Comparison of ENCODE assay signal across 7 mouse cellular contexts in genomic region chr8:3587391-3588257, GRCm38 (mm10). TPM values are rescaled to one million over a fixed set of nuclear protein-coding genes. Genes with fewer than 3 reads are reported as not detected.
A peak's percentile ranks its signal among the peaks of the same experiment; 100 is the strongest.
DNase-seq lines count a peak whose midpoint lies in the region; TF ChIP-seq lines count a peak whose summit lies in the region.

No protein-coding gene starts in this region.

- TF ChIP-seq POLR2A in small intestine, adult 2 months (IDR thresholded peaks at IDR 0.05; ENCODE audit: low read depth, low read length), result peak; percentile 97

- TF ChIP-seq CTCF in small intestine, adult 2 months (IDR thresholded peaks at IDR 0.05; ENCODE audit: extremely low read depth, insufficient read length, insufficient replicate concordance, low read depth, low read length), result no peak

- H3K9me3 ChIP-seq in forebrain, embryonic 10.5 days, result no peaks in the 10 kb centered on the region
- no peaks in the 10 kb centered on the region for H3K9me3 ChIP-seq in megakaryocyte, embryonic 14.5 days

- DNase-seq in R1 (ENCODE audit: low read depth, low spot score), result peak; percentile 87
- peak; percentile 20 for DNase-seq in c-Kit-negative CD71-positive TER-119-positive erythroid progenitor cells, embryonic 14.5 days (ENCODE audit: low read depth, low spot score)
- peak; percentile 68 for DNase-seq in forebrain, embryonic 10.5 days (ENCODE audit: extremely low spot score, low spot score)
- peak; percentile 58 for DNase-seq in induced T-regulatory cell, adult 2 months (ENCODE audit: low read depth)
- peak; percentile 71 to 75 for DNase-seq in left cerebral cortex, postnatal 14 days (ENCODE audit: low spot score in 2 of 2)

- H3K4me3 ChIP-seq in forebrain, embryonic 10.5 days, result peak overlapping the region; percentile 96
- H3K4me3 ChIP-seq in megakaryocyte, embryonic 14.5 days (replicated peaks), result peak overlapping the region; percentile 90
- peak overlapping the region; percentile 82 for H3K4me3 ChIP-seq in small intestine, adult 2 months (ENCODE audit: low read depth, low read length)

- H3K4me1 ChIP-seq in forebrain, embryonic 10.5 days, result peaks cover 18% of the 10 kb centered on the region
- peaks cover 13% of the 10 kb centered on the region for H3K4me1 ChIP-seq in megakaryocyte, embryonic 14.5 days
- peaks cover 3% of the 10 kb centered on the region; the same call in 1 of the 2 replicates for H3K4me1 ChIP-seq in small intestine, adult 2 months (ENCODE audit: control insufficient read depth, insufficient read depth, insufficient read length, low read length)

- under 1% methylated on average over 77 of the region's 77 CpGs for WGBS in forebrain, embryonic 10.5 days
- WGBS in small intestine, adult 2 months, result under 1% methylated on average over 75 of the region's 77 CpGs

- intact Hi-C loops in left cerebral cortex, postnatal 14 days (cut with DNase I), result no loop called here

- no peaks in the 10 kb centered on the region for H3K36me3 ChIP-seq in forebrain, embryonic 10.5 days (replicated peaks)
- H3K36me3 ChIP-seq in megakaryocyte, embryonic 14.5 days (replicated peaks; ENCODE audit: low read length), result no peaks in the 10 kb centered on the region
- no peaks in the 10 kb centered on the region for H3K36me3 ChIP-seq in small intestine, adult 2 months (ENCODE audit: control insufficient read depth, insufficient read depth, low read length)

- H3K27me3 ChIP-seq in forebrain, embryonic 10.5 days (ENCODE audit: poor library complexity, severe bottlenecking), result peaks cover 33% of the 10 kb centered on the region
- peaks cover 31% of the 10 kb centered on the region for H3K27me3 ChIP-seq in megakaryocyte, embryonic 14.5 days (replicated peaks)
- no peaks in the 10 kb centered on the region for H3K27me3 ChIP-seq in small intestine, adult 2 months (ENCODE audit: control insufficient read depth, insufficient read depth, low read length)

- peak overlapping the region; percentile 90 for H3K27ac ChIP-seq in forebrain, embryonic 10.5 days
- peak overlapping the region; percentile 78 for H3K27ac ChIP-seq in small intestine, adult 2 months (ENCODE audit: insufficient read depth, low read depth, low read length)

RNA-seq across cellular contexts. Expression of gene Camsap3, which starts 0.5 kb away (rescaled TPM):
- 11.6 and 12.7 TPM in 2 replicates for polyA plus RNA-seq in forebrain, embryonic 10.5 days (2016; fragmentation: Nextera tagmentation; extraction: Ambion mirVana)
- total RNA-seq in left cerebral cortex, postnatal 14 days (2021), result 10 to 100 TPM; 45.8 to 45.9 TPM
- 0.36 TPM in 1 of 2 replicates, not detected in the other for polyA plus RNA-seq in megakaryocyte, embryonic 14.5 days (2012; ENCODE audit: insufficient read depth, low replicate concordance)
- polyA plus RNA-seq in small intestine, adult 2 months (2012; rRNA removed), result 58.8 and 136 TPM in 2 replicates

RNA-seq across cellular contexts. Expression of gene C330021F23Rik, which starts 19.8 kb away (rescaled TPM):
- 8.4 and 13.1 TPM in 2 replicates for polyA plus RNA-seq in forebrain, embryonic 10.5 days (2016; fragmentation: Nextera tagmentation; extraction: Ambion mirVana)
- not detected for total RNA-seq in left cerebral cortex, postnatal 14 days (2021)
- polyA plus RNA-seq in megakaryocyte, embryonic 14.5 days (2012; ENCODE audit: insufficient read depth, low replicate concordance), result not detected in 2 replicates
- polyA plus RNA-seq in small intestine, adult 2 months (2012; rRNA removed), result 0.51 and 3.4 TPM in 2 replicates

RNA-seq across cellular contexts. Expression of gene Xab2, which starts 33.5 kb away (rescaled TPM):
- 76.9 and 79.5 TPM in 2 replicates for polyA plus RNA-seq in forebrain, embryonic 10.5 days (2016; fragmentation: Nextera tagmentation; extraction: Ambion mirVana)
- 10 to 100 TPM; 32.7 to 34.4 TPM for total RNA-seq in left cerebral cortex, postnatal 14 days (2021)
- polyA plus RNA-seq in megakaryocyte, embryonic 14.5 days (2012; ENCODE audit: insufficient read depth, low replicate concordance), result 35.4 and 48.4 TPM in 2 replicates
- 18.1 and 44.3 TPM in 2 replicates for polyA plus RNA-seq in small intestine, adult 2 months (2012; rRNA removed)

RNA-seq across cellular contexts. Expression of gene Pet100, which starts 33.7 kb away (rescaled TPM):
- polyA plus RNA-seq in forebrain, embryonic 10.5 days (2016; fragmentation: Nextera tagmentation; extraction: Ambion mirVana), result 83.0 and 92.6 TPM in 2 replicates
- 10 to 100 TPM; 88.1 to 92.9 TPM for total RNA-seq in left cerebral cortex, postnatal 14 days (2021)
- polyA plus RNA-seq in megakaryocyte, embryonic 14.5 days (2012; ENCODE audit: insufficient read depth, low replicate concordance), result 58.2 and 85.9 TPM in 2 replicates
- 1.8 and 2.5 TPM in 2 replicates for polyA plus RNA-seq in small intestine, adult 2 months (2012; rRNA removed)

RNA-seq across cellular contexts. Expression of gene Pcp2, which starts 37.7 kb away (rescaled TPM):
- 0.32 and 0.85 TPM in 2 replicates for polyA plus RNA-seq in forebrain, embryonic 10.5 days (2016; fragmentation: Nextera tagmentation; extraction: Ambion mirVana)
- 1 to 10 TPM in 1 of 2 experiments, under 1 TPM in 1; 0.78 to 1.1 TPM for total RNA-seq in left cerebral cortex, postnatal 14 days (2021)
- polyA plus RNA-seq in megakaryocyte, embryonic 14.5 days (2012; ENCODE audit: insufficient read depth, low replicate concordance), result 11.1 TPM in 1 of 2 replicates, not detected in the other
- polyA plus RNA-seq in small intestine, adult 2 months (2012; rRNA removed), result not detected in 2 replicates

Comparison
In these comparisons a context has a peak if more than half of its experiments do, and no peak if none do; other contexts are left out.
1. Peak in every context shown above with its lines: DNase-seq, H3K4me3 ChIP-seq and H3K27ac ChIP-seq.
2. DNase-seq: peak in every context shown above with its lines; median percentile 87 in R1; 73 in left cerebral cortex, postnatal 14 days; 68 in forebrain, embryonic 10.5 days; 58 in induced T-regulatory cell, adult 2 months; 20 in c-Kit-negative CD71-positive TER-119-positive erythroid progenitor cells, embryonic 14.5 days.